Mouse (Mus musculus): Measurements from ENCODE around the gene Dab2.

GRCm38 (mm10) chr15:6415317-6415716, 115.7 kb downstream of the Dab2 start:
- TF ChIP-seq CTCF (IDR thresholded peaks at IDR 0.05; ENCODE audit: low read depth, low read length) (no peak), POLR2A (IDR thresholded peaks at IDR 0.05; ENCODE audit: borderline replicate concordance, low read depth, low read length) (no peak)
